Mouse (Mus musculus) lung, postnatal 0 days (tissue): ENCODE data around the gene Gsg1.

Experiments used
- CTCF ChIP-seq: IDR thresholded peaks from 2 replicates; pipeline ENCODE4 v1.5.1; 2016; ENCODE audit warnings: antibody characterized with exemption, mild to moderate bottlenecking
- EP300 ChIP-seq: IDR thresholded peaks from 2 replicates; pipeline ENCODE4 v1.6.1; 2016; ENCODE audit warnings: antibody characterized with exemption, mild to moderate bottlenecking, control low read depth

DNA sequence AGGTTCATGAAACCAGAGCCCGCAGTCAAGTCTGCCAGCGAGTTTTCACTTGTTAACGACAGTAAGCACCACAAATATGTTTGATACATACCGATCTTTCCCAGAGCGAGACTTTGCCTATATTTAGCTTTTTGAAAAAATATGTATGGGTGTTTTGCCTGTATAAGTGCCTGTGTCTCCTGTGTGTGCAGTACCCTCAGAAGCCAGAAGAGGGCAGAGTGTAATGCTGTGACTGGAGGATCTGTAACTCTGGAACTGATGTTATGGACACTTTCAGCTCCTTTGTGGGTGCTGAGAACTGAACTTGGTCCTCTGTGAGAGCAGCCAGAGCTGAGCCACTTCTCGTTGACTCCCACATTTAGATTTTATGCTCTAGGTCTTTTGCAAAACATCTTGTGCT lies 10.0 kb upstream of the Gsg1 start:
- TF ChIP-seq CTCF (peak; percentile 50), EP300 (no peak)
